ENCODE assay signal across 8 mouse cellular contexts in the genomic region with DNA sequence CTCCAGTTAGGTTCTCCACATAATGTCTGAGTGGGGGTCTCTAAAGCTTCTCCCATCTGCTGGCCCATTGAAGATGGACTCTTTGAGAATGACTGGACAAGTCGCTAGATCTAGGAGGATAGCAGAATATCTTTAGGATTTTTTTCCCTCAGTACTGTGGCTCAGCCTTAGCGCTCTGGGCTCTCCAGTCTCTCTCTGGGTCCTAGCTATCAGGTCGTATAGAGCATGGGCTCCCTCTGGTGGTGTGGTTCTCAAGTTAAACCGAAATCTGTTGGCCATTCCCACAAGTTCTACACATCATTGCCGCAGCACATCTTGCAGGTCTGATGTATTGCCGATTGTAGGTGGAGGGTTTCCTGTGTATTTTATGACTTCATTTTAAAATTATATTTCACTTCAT.
DNase-seq lines count a peak whose midpoint lies in the region; ATAC-seq lines count a peak whose summit lies in the region.

No protein-coding gene starts in this region.

- DNase-seq in B cell, adult 2 months, result peak; percentile 82 to 85
- peak; percentile 67 for DNase-seq in adrenal gland, adult 2 months
- DNase-seq in embryo, embryonic 11.5 days (ENCODE audit: low read depth, low spot score), result peak; percentile 69
- DNase-seq in gonadal fat pad, adult 2 months (ENCODE audit: low read depth), result peak; percentile 20
- DNase-seq in neural tube, embryonic 10.5 days (ENCODE audit: extremely low spot score, low spot score), result peak; percentile 72

- peak; percentile 91 for ATAC-seq in kidney, embryonic 14.5 days (ENCODE audit: low FRiP score, low TSS enrichment)
- peak; percentile 83 for ATAC-seq in limb, embryonic 13.5 days (ENCODE audit: low FRiP score, low read depth)
- ATAC-seq in stomach, embryonic 14.5 days (ENCODE audit: insufficient number of reproducible peaks, insufficient read depth, low FRiP score, low read depth), result peak; percentile 67; the same call in 1 of the 2 replicates

- no peaks in the 10 kb centered on the region for H3K36me3 ChIP-seq in kidney, embryonic 14.5 days (ENCODE audit: control insufficient read depth, insufficient read depth, low read length)
- no peaks in the 10 kb centered on the region for H3K36me3 ChIP-seq in limb, embryonic 13.5 days
- H3K36me3 ChIP-seq in stomach, embryonic 14.5 days (ENCODE audit: control insufficient read depth, insufficient read depth, low read length), result no peaks in the 10 kb centered on the region

- no peak overlapping the region for H3K4me3 ChIP-seq in kidney, embryonic 14.5 days (ENCODE audit: low read length)
- no peak overlapping the region for H3K4me3 ChIP-seq in limb, embryonic 13.5 days
- H3K4me3 ChIP-seq in stomach, embryonic 14.5 days (ENCODE audit: low read depth, low read length), result no peak overlapping the region

- WGBS in kidney, embryonic 14.5 days, result 29% methylated on average over 6 of the region's 6 CpGs
- WGBS in limb, embryonic 13.5 days, result 31% methylated on average over 6 of the region's 6 CpGs
- 30% methylated on average over 6 of the region's 6 CpGs for WGBS in stomach, embryonic 14.5 days

- H3K9ac ChIP-seq in kidney, embryonic 14.5 days (ENCODE audit: low read depth, low read length), result no peak overlapping the region
- no peak overlapping the region for H3K9ac ChIP-seq in limb, embryonic 13.5 days
- no peak overlapping the region for H3K9ac ChIP-seq in stomach, embryonic 14.5 days (replicated peaks; ENCODE audit: low read depth, low read length)

- H3K4me1 ChIP-seq in kidney, embryonic 14.5 days (ENCODE audit: control insufficient read depth, insufficient read depth, low read length), result no peaks in the 10 kb centered on the region
- 0 out of 2 replicates have a peak, but pooled peaks cover 3% of the 10 kb centered on the region for H3K4me1 ChIP-seq in limb, embryonic 13.5 days
- no peaks in the 10 kb centered on the region for H3K4me1 ChIP-seq in stomach, embryonic 14.5 days (ENCODE audit: control insufficient read depth, insufficient read depth, low read length)

- H3K9me3 ChIP-seq in kidney, embryonic 14.5 days (ENCODE audit: control insufficient read depth, low read length), result no peaks in the 10 kb centered on the region
- no peaks in the 10 kb centered on the region for H3K9me3 ChIP-seq in limb, embryonic 13.5 days
- no peaks in the 10 kb centered on the region for H3K9me3 ChIP-seq in stomach, embryonic 14.5 days (ENCODE audit: control insufficient read depth, low read depth, low read length)

- no peaks in the 10 kb centered on the region for H3K27me3 ChIP-seq in kidney, embryonic 14.5 days (ENCODE audit: control insufficient read depth, insufficient read depth, low read length)
- no peaks in the 10 kb centered on the region for H3K27me3 ChIP-seq in limb, embryonic 13.5 days
- no peaks in the 10 kb centered on the region for H3K27me3 ChIP-seq in stomach, embryonic 14.5 days (ENCODE audit: control insufficient read depth, insufficient read depth, low read length)

- no peak overlapping the region for H3K4me2 ChIP-seq in kidney, embryonic 14.5 days (replicated peaks; ENCODE audit: low read depth, low read length)
- H3K4me2 ChIP-seq in limb, embryonic 13.5 days (replicated peaks), result no peak overlapping the region
- H3K4me2 ChIP-seq in stomach, embryonic 14.5 days (replicated peaks; ENCODE audit: low read depth, low read length), result no peak overlapping the region

- H3K27ac ChIP-seq in kidney, embryonic 14.5 days (ENCODE audit: low read depth, low read length), result no peak overlapping the region
- H3K27ac ChIP-seq in limb, embryonic 13.5 days, result no peak overlapping the region
- H3K27ac ChIP-seq in stomach, embryonic 14.5 days (ENCODE audit: low read length), result no peak overlapping the region

Comparison
In these comparisons a context has a peak if more than half of its experiments do, and no peak if none do; other contexts are left out.
1. DNase-seq: peak in every context shown above with its lines; median percentile 84 in B cell, adult 2 months; 72 in neural tube, embryonic 10.5 days; 69 in embryo, embryonic 11.5 days; 67 in adrenal gland, adult 2 months; 20 in gonadal fat pad, adult 2 months.